Mouse (Mus musculus) stomach, postnatal 0 days (tissue): ENCODE measurements at regions not wholly inside any gene's neighbourhood (a gene's known extent, or its start where the extent isn't known, plus 50 kb on each side); places are given as distances from the start of the nearest gene placed in this dataset.

ENCODE experiments used
- CTCF ChIP-seq: IDR thresholded peaks from 2 replicates; pipeline ENCODE4 v1.5.1; 2016; ENCODE audit warnings: antibody characterized with exemption, low read depth, mild to moderate bottlenecking, moderate library complexity
- EP300 ChIP-seq: optimal IDR thresholded peaks from 2 replicates; pipeline ENCODE3; 2016; ENCODE audit warnings: antibody characterized with exemption

DNA sequence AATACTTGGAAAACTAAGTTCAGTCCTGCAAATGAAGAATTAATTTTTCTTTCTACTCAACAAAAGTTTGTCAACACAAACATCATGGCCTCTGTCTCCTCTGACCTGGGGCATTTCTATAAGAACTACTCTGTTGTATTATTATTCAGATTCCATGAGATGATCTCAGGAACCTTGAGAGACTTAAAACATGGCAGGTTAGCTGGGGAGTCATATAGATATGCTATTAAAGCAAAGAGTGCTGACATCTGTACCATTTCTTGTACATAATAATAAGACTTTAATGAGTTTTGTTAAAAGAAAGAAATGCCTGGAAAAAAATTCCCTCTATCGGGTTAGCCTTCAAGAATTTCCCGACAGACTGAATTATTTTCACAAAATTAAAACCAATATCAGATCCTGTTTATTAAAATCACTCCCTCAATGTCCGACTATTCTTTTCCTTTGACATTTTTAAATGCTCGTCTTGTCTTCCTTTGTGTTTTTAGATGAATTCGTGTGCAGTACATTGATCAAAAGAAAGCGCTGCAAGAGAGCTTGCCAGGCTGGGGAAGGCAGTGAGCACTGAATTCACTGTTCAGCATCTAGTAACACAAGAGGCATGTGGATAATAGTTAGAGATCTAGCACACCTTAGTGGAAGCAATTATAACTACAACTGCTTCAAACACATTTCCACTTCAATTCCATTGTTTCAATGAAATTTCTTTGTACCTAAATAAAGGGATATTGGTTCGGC, 145.0 kb upstream of the Cxadr start:
- TF ChIP-seq CTCF: peak; percentile 86
- TF ChIP-seq EP300: no peak
